Mouse (Mus musculus): Measurements from ENCODE around the gene Pcbd2.

The Pcbd2 gene

DNA sequence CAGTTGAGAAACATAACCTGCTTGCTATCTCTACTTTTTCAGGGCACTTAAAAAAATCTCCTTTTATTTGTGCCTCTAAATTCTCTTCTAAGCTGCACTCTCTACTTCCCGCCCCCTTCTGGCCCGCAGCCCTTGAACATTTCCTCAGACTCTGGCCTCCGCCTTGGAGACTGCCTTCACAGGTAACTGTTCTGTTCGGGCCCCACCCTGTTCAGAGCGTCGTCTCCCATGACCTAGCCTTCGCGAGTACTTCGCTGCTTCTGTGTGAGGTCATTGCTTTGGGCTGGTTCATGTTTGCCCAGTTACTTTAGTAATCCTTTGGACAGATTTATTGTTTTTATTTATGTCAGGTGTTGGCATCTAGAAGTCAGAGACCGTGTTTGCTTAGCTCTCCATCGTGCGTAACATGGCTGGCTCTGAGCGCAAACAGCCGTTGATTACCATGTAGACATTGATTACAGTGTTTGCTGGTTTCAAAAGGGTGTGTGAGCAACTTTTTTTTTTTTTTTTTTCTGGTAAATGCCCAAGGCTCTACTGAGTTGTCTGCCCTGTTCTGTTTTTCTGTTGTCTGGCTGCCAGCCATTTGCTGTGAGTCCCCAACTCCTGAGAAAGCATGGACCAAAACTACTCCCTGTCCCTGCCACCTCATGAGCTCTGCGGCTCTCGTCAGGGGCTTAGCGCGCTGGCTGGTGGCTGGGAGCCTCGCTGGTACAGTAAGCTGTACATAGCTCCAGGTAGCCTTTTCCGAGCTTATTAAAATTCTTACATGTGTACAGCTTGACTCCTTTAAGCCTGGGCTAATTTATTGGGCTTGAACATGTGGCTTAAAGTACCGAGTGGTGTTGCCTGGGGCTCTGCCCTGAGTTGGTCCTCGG lies 6.7 kb downstream of the Pcbd2 start:
- DNase-seq (ENCODE audit: low spot score in 2 of 2) = no peak

DNA sequence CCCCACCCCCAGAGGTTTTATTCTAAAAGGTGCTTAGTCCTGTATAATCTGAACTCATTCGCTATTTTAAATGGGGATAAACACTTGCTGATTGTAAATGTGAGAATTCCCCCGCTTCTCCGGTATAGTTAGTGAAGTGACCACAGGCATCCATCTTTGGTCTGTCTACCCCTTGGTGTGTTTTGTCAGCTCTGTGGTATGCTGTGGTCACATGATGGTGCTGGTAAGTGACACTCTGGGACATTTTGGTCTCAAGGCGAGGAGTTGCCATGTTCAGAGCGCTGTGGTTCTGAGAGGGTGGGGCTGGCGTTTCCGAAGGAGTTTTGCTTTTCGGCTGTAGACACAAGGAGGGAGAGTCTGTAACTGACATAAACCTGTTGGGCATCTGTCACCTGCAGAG lies 10.7 kb downstream of the Pcbd2 start:
- DNase-seq (ENCODE audit: low spot score in 2 of 2) = no peak

DNA sequence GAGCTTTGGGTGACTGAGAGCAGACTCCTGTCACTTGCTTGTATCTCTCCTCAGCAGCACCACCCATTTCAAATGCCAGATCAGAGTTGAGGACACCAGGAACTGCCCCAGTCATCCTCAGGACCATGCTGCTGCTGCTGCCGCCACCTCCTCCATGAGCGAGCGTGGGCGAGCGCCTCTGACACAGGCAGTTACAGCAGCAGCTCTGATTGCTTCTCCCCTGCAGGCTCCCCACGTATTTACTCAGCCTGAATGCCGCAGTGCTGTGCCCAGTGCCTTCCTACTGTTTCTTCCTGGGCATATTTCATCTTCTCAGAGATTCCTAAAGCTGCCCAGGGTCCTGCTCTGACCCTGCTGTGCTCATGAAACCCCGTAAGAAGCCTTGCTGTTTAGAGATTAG lies 15.1 kb downstream of the Pcbd2 start:
- no peak for DNase-seq (ENCODE audit: low spot score in 2 of 2)

DNA sequence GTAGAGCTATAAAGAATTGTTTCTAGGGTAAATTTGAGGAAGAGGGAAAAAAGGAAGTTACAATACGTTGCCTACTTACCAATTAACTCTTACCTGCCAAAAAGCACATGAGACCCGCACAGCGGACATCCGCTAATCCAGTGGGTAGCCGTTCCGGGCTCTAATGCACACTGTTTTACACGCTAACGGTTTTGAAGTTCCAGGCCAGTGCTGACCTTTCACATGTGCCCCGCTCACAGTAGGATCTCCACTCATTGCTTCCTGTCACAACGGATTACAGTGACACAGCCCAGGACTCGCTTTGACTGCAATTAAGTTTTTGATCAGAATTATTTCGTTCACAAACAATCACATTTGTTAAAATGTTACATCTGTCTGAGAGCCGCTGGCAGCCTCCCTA lies 27.2 kb downstream of the Pcbd2 start:
- no peak for DNase-seq (ENCODE audit: low spot score in 2 of 2)

DNA sequence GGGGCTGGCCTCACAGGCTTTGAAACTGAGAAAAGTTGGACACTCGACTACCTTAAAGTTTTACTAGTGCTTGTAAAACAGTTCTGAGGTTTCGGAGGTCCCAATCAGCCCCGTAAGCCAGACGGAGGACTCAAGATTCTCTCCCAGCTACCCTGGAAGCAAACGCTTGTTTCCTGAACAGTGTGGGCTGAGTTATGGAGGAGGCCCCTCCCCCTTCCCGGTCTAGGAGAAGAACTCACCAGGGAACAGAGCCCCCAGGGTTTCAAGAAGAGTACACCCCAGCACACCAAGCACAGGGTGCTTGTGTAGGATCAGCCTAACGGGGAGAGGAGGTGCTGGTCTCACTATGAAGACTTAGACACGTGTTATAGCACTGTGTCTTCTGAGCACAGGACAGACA lies 29.6 kb downstream of the Pcbd2 start:
- no peak for DNase-seq (ENCODE audit: low spot score in 2 of 2)

DNA sequence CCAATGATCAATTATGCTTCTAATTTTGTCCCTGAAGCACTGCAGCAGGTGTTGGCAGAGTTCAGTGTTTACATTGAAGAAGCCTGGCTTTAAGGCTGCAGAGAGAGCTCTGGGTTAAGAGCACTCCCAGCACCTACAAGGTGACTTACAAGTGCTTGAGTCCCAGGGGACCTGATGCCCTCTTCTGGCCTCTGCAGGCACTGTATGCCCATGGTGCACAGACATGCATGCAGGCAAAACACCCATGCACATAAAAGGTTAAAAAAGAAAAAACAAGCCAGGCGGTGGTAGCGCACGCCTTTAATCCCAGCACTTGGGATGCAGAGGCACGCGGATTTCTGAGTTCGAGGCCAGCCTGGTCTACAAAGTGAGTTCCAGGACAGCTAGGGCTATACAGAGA lies 30.5 kb downstream of the Pcbd2 start:
- no peak for DNase-seq (ENCODE audit: low spot score in 2 of 2)

DNA sequence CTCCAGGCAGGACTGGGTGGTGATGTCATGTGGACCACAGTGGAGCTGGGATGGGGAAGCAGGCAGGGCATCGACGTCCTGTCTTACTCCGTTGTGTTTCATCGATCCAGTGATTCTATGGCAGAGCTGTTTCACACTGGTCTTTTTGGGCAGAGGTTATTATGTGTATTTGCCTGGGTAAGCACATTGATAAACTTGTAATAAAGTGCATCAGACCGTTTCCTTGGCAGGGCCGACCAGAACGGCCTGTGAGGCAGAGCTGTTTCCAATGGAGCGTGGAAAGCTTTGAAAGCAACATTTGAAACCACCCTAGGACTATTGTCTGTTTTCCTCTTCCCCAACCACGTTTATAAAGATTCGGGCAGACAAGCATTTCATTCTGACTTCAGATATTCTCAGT lies 33.4 kb downstream of the Pcbd2 start:
- DNase-seq (ENCODE audit: low spot score in 2 of 2) = no peak

DNA sequence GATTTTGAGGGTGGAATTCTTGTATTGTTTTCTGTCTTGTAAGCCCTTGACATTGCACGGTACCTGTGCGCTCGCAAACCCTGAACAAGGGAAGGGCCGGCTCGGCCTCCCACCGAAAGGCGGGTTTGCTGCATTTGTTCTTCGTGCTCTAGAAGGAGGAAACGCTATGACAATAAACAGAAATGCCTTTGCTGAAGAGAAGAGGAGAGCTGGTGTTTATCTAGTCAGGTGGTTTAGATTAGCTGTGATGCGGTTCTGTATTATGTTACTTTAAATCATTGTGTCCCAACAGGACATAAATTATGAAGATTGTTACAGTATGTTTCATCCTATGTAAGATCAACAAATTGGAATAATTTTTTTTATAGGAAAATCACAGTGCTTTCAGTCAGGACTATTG lies 34.3 kb downstream of the Pcbd2 start:
- DNase-seq (ENCODE audit: low spot score in 2 of 2) = no peak

DNA sequence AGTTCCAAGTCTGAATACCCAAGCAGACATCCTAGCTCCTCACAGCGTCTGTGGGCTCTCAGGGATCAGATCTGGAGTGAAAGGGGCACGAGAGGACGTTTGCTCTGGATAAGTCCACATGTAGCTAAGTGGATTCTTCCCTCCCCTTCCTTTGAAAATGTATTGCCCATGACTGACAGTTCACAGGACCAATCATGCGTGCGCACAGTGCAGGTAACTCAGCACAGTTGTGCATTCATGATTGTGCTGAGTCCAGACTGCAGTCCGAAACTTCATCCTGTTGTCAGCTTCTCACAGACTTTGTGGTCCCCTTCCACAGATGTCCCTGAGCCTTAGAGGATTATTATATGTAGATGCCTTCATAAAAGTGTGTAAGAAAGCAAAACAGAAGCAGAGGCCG lies 47.2 kb downstream of the Pcbd2 start:
- DNase-seq (ENCODE audit: low spot score in 2 of 2) = no peak

DNA sequence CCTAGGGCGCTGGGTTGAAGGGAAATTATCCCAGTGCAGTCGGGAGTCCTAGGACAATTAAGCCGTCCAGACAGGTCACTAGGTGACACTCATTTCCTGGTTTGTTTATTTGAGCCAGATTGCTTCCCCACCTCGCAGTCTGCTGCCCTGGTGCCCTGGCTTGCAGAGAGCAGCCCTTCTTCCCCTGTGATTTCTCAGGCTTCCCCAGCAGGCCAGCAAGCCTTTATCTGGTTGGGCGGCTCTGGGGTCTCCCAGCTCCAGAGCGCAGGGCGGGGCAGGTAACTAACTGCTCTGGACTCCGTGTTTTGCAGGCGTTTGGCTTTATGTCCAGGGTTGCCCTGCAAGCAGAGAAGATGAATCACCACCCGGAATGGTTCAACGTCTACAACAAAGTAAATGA lies 47.9 kb downstream of the Pcbd2 start:
- DNase-seq (ENCODE audit: low spot score in 2 of 2) = no peak

DNA sequence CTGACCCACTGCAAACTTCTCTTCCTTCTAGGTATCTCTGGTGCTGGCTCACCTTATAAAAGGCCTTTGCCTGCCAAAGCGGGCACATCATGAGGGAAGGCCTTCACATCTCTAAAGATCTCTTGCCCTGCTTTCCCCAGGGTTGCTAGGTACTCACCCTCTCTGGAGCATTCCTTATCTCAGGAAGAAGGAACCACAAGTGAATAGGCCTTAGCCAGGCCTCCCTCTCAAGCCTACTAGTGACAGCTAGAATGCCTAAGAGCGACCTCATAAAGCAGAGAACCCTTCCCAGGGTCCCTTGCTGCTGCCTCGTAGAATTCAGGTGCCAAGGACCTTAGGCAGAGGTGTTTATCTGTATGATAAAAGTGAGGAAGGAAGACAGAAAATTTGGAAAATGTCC lies 57.1 kb downstream of the Pcbd2 start, which contains the start of gene Catsper3:
Gene Catsper3, plus strand, starts transcription at position 301 of the 400 bp plus-strand sequence.
- DNase-seq (ENCODE audit: low spot score in 2 of 2) = no peak

DNA sequence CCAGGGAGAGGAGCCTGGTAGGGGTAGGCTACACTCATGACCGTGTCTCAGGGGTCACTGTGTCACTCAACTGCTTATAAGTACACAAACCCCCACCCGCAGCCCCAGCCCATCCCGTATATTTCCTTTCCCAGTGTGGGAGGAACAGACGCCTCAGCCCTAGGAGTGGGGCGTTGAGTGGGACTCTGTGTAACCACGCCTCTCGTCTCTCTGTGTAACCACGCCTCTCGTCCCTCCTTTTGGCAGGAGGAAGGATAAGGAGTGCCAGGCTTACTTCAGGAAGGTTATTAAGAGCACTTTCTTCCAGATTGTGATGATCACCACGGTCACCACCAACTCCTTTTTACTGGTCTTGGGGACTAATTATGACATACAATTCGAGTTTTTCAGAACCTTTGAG lies 59.0 kb downstream of the Pcbd2 start:
- DNase-seq (ENCODE audit: low spot score in 2 of 2) = no peak

DNA sequence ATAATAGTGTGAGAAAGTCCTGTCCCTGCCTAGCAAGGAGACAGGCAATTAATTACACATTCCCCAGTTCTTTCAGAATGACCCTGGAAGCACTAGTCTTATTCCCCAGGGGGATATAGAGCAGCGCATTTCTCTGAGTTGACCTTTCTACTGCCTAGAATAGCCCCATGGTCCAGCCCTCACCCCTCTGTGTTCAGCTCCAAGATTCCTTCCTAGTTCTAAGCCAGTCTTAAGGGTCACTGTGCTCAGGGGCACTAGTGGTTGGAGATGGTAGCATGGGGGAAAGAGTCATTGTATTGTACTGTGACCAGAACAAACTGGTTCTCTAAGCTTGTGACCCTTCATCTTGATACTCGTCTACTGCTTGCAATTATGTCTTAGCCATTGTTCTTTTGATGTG lies 74.1 kb downstream of the Pcbd2 start:
- DNase-seq (ENCODE audit: low spot score in 2 of 2) = no peak

DNA sequence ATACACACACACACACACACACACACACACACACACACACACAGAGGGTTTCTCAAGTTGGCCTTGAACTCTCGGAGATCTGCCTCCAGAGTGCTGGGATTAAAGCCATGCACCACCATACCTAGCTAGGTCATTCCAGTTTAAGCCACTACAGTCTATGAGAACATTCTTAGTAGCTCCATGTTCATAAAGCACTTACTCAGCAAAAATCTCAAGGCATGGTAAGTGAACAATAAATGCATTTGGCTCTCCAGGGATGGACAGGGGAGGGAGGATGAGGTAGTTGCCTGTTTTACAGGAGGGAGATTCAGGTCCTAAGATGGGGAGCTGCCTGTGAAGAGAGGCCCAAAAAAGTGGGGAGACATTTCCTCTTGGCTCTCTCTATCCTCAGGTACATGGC lies 76.8 kb downstream of the Pcbd2 start:
- DNase-seq (ENCODE audit: low spot score in 2 of 2) = no peak

DNA sequence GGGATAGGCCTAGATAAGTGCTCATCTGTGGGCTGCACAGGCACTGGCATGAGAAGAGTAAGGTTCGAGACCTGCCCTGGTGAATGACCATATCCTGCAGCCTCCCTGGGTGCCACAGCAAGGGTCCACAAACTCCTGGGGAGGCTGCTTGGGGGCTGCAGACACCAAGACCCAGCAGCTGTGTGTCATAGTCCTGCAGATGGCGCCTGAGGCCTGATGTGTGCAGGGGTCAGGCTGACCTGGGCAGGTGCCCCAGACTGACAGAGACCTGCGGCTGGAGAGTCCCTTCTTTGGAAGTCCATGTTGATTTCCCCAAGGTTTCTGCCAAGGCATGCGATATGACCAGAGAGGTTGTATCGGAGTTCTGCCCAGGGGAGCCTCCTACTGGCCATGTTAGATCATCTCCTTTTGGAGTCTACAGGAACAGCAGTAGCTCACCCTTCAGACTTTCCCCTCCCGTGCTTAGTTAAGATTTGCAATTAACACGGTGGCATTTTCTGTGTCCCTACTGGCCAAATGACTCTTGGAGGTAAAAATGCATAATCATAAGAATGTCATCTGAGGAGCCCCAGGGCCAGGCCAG lies 82.0 kb downstream of the Pcbd2 start:
- DNase-seq (ENCODE audit: low spot score in 2 of 2) = no peak

DNA sequence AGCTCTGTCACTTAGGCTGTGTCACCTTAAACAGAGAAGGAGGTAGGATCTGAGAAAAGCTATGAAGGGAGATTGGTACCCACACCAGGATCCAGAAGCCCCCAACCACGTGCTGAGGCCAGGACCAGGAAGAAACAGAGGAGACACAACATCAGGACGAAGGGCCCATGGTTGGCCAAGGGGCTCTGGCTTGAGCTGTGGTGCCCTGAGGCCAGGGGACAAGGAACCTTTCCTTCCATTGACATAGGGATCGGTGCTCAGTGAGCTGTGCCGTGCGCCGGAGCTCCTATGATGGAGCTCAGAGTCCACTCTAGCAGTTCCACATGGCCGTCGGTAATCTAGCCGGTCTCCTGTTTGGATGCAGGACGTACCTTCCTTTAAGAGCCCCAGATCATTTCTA lies 82.5 kb downstream of the Pcbd2 start:
- no peak for DNase-seq (ENCODE audit: low spot score in 2 of 2)

DNA sequence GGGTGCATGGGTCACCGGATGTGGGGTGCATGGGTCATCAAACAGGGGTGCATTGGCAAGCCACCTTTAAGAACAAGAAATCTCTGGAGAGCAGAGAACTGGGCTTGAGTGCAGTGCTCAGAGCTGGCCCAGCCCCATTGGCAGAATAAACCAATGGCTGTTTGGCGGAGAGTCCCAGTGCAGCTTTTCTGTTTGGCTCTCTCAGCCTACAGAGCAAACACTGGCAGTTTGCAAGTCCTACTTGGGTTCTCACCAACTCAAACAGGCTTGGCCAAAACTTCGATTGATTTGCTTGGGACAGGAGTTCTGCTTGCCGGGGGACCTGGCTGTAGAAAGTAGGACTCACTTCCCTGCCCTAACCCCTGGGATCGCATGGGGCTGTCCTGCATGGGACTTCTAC lies 83.8 kb downstream of the Pcbd2 start:
- no peak for DNase-seq (ENCODE audit: low spot score in 2 of 2)

DNA sequence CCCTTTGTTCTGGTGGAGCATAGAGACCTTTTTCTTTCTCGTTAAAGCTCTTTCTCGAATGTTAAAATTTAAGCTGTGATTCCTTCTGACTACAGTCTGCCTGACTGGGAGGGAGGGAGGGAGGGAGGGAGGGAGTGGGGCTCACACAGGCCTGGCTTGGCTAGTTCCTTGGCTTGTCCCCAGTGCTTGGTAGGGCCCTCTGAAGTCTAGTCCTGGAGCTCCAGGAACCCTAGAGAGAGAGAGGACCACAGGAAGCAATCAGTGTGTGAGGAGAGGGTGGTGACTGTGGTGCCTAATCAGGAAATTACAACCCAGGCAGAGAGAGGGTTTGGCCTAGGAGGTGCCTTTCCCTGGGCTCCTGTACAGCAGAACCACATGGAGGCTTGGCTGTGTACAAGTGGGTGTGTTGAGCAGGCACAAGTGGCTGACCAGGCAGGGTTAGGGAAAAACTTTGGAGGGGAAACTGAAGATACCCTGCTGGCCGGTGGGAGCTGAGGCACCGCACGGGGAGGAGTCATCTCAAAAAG lies 86.4 kb downstream of the Pcbd2 start:
- DNase-seq (ENCODE audit: low spot score in 2 of 2) = no peak

DNA sequence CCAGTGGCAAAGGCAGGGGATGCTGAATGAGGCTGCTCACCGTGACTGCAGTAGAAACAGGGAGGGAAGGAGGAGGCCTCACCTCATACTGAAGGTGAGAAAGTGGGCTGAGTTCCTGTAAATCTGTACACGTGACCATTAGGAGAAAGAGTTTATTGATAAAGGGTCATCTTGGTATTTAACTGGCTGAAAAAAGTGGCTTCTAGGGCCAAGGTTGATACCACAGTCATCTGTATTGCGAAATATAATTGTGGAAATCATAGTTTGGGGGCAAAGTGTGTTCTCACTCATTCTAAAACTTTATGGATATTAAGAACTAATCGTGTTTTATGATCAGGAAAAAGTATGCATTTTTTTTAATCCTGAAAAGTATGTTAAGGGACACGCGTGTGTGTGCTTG lies 87.7 kb downstream of the Pcbd2 start:
- no peak for DNase-seq (ENCODE audit: low spot score in 2 of 2)

DNA sequence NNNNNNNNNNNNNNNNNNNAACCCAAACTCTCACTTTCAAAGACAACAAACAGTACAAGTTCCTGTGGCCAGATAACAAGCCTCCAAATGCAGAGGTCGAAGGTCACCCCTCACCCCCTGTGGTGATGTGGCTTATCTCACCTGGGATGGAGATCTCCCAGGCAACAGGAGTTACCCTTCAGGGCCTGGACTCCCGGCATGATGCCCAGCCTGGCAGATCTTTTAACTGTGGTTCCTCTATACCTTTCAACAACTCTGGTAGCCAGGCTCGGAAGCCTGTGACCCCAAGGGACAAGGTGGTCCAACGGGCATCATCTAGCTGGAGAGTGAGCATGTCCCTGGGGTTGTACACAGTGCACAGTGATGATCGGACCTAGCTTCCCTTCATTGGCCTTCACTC lies 95.3 kb downstream of the Pcbd2 start:
- DNase-seq (ENCODE audit: low spot score in 2 of 2) = no peak

DNA sequence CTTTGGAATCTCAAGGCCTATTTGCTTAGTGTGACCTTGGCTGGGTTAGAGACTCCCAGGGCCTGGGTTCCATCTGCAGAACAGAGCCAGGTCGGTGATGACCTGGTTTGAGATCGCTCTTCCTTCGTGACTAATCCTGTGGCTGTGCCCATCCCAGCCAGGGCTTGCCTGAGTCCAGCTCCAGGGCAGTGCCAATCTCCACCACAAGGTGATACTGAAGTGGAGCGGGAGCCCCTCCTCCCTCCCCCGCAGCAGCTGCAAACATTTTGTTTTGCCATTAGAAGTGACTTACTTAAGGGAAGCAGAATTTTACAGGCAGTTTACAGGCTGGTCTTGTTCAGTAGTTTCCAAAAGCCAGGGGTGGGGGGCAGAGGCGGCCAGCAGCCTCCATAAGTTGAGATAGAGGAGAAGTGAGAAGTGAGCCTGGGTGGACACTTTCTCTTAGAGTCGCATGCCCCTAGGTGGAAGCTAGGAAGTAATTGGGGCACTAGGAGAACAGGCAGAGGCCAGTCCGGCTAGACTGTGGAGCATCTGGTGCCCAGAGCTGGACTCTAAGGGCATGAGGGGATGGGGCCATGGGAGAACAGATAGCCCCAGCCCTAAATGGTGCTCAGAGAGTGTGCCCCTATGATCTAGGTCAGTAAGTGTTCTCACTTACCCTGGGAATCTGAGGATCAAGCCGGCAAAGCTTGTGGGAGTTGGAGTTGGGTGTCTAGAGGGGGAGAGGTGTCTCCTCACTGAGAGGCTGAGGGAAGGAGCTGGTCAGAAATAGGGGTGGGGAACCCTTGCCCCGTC lies 97.2 kb downstream of the Pcbd2 start:
- DNase-seq (ENCODE audit: low spot score in 2 of 2) = no peak

DNA sequence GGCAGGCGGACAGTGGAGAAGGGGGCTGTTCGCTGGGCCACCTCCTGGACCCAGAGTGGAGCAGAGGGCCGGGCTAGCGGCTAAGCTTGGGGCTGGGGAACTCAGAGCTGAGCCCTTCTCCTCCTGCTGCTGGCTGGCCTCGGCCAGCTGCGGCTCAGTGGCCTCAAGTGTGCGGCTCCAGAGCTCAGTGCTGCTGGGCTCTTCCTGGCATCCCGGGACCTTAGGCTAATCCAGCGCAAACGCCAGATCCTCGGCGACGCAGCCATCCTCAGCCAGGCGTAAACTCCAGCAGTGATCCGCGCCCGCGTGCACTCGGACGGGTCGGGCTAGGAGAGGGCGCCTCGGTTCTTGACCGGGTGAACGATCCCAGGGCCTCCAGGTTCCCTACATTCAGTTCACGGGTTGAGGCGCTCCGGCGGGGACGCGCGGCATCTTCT lies 98.1 kb downstream of the Pcbd2 start:
- no peak for DNase-seq (ENCODE audit: low spot score in 2 of 2)
